Mouse (Mus musculus) adrenal gland, adult (tissue): ENCODE results near the gene Aspa.

Experiments used
- DNase-seq, 2 experiments: peaks; one replicate each; pipeline ENCODE4 v3.0.0; 2022 to 2023; ENCODE audit warnings: low spot score in 1 of 2; ENCODE audit not compliant: inconsistent age in 2 of 2

Aspa gene

GRCm38 (mm10) chr11:73258664-73259063 is 70.7 kb downstream of the Aspa start:
- peak in 1 of 2 experiments; percentile 37 for DNase-seq

GRCm38 (mm10) chr11:73257362-73257945 is 71.9 kb downstream of the Aspa start:
- no peak for DNase-seq
